10 mouse cellular contexts compared by ENCODE assay signal in genomic region chr9:121059286-121059685, GRCm38 (mm10).
DNase-seq lines count a peak whose midpoint lies in the region; ATAC-seq and TF ChIP-seq lines count a peak whose summit lies in the region.
"Had no signal": no experiment of that assay in that cellular context is flagged by ENCODE, and none has a peak within 500 bp of the region (broad histone marks: within the 10 kb centered on the region; RNA-seq: fewer than 3 reads in every experiment).

No protein-coding gene starts in this region.

- TF ChIP-seq CTCF in gastrocnemius, adult 2 months (IDR thresholded peaks at IDR 0.05), result peak; percentile 64

- H3K27ac ChIP-seq in gastrocnemius, adult 2 months, result no peak overlapping the region
- H3K27ac ChIP-seq: macrophage had no signal

- no peak for ATAC-seq in inflammation-experienced regulatory T-cells, adult 6 months

- intact Hi-C loops in gastrocnemius, adult 2 months (cut with DNase I), result no loop called here

- DNase-seq in gastrocnemius, adult 2 months, result no peak
- no peak for DNase-seq in gastrocnemius, postnatal 10 days
- DNase-seq in 3T3-L1 (ENCODE audit: low read depth, low spot score), result peak; percentile 36
- peak; percentile 37 for DNase-seq in MN1 (ENCODE audit: low spot score)
- peak; percentile 26 to 46 for DNase-seq in kidney, postnatal 25 days
- DNase-seq in urinary bladder, postnatal 10 days (ENCODE audit: low spot score), result no peak
- DNase-seq in left cerebral cortex, adult 18-20 months (ENCODE audit: low spot score in 2 of 2), result no peak
- DNase-seq: adrenal gland, adult 2 months had no signal

- no peak overlapping the region for H3K4me3 ChIP-seq in gastrocnemius, adult 2 months

Comparison
In these comparisons a context has a peak if more than half of its experiments do, and no peak if none do; other contexts are left out.
1. DNase-seq: peak in 3T3-L1 (single experiment), MN1 (single experiment) and kidney, postnatal 25 days (2 of 2); none in gastrocnemius, adult 2 months (single experiment), gastrocnemius, postnatal 10 days (single experiment), urinary bladder, postnatal 10 days (single experiment) and left cerebral cortex, adult 18-20 months (0 of 2).